Mouse (Mus musculus): ENCODE measurements around the gene Hes6.

GRCm38 (mm10) chr1:91365816-91366214, 48.0 kb downstream of the Hes6 start:
- TF ChIP-seq CTCF (IDR thresholded peaks at IDR 0.05; ENCODE audit: borderline replicate concordance, control insufficient read depth, extremely low read depth, insufficient read depth, low read length, poor library complexity), result no peak
- no peak for TF ChIP-seq POLR2A (IDR thresholded peaks at IDR 0.05; ENCODE audit: control insufficient read depth, extremely low read depth, insufficient read depth, low read length, poor library complexity)
